Mouse (Mus musculus): Measurements from ENCODE around the gene Atf1.

- TF ChIP-seq CTCF (IDR thresholded peaks at IDR 0.05; ENCODE audit: low read depth) (no peak), EP300 (optimal IDR thresholded peaks at IDR 0.05) (no peak)
These were observed 37.5 kb upstream of the Atf1 start for GRCm38 (mm10) chr15:100190083-100190482.
